ENCODE assay signal across 8 mouse cellular contexts in the genomic region with DNA sequence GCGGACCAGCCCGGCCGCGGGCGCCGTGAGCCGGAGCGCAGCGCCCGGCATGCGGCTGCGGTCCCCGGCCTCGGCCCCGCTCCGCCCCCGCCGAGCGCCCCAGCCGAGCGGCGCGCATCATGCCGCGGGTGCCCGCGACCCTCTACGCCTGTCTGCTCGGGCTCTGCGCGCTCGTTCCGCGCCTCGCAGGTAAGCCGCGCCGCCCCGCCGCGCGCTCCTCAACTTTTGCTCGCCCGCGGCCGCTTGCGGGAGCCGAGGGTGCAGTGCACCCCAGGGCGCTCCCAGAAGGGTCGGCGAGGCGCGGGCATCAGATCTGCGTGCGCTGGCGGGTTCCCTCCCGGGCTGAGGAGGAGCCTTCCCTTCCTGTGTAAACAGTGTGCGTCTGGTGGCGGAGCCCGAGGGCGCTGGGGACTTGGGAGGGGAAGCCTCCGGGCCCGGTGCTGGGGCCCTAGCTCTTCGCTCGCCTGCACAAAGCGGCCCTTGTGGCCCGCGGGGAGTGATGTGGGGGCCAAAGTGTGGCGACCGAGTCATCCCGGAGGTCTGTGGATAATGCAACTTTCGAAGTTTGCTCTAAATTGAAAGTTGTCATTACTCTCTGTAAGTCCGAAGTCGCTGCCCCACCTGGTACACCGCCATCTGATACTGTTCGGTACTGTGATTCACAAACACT. TPM values are rescaled to one million over a fixed set of nuclear protein-coding genes. Genes with fewer than 3 reads are reported as not detected.
A peak's percentile ranks its signal among the peaks of the same experiment; 100 is the strongest.
DNase-seq lines count a peak whose midpoint lies in the region; ATAC-seq and TF ChIP-seq lines count a peak whose summit lies in the region.

No protein-coding gene starts in this region.

- H3K27me3 ChIP-seq in hindbrain, embryonic 14.5 days (ENCODE audit: control insufficient read depth, insufficient read depth, low read length), result peaks cover 55% of the 10 kb centered on the region
- no peaks in the 10 kb centered on the region for H3K27me3 ChIP-seq in limb, embryonic 13.5 days
- peaks cover 21% of the 10 kb centered on the region for H3K27me3 ChIP-seq in midbrain, embryonic 11.5 days (ENCODE audit: control insufficient read depth, insufficient read depth, low read length)

- peak overlapping the region; percentile 99 for H3K4me2 ChIP-seq in hindbrain, embryonic 14.5 days (replicated peaks)
- H3K4me2 ChIP-seq in limb, embryonic 13.5 days (replicated peaks), result peak overlapping the region; percentile 73
- H3K4me2 ChIP-seq in midbrain, embryonic 11.5 days, result peak overlapping the region; percentile 98

- H3K9ac ChIP-seq in hindbrain, embryonic 14.5 days, result peak overlapping the region; percentile 67
- peak overlapping the region; percentile 92 for H3K9ac ChIP-seq in limb, embryonic 13.5 days
- peak overlapping the region; percentile 76 for H3K9ac ChIP-seq in midbrain, embryonic 11.5 days (ENCODE audit: low read length)

- H3K36me3 ChIP-seq in hindbrain, embryonic 14.5 days (replicated peaks; ENCODE audit: control insufficient read depth, insufficient read depth), result no peaks in the 10 kb centered on the region
- H3K36me3 ChIP-seq in limb, embryonic 13.5 days, result no peaks in the 10 kb centered on the region
- H3K36me3 ChIP-seq in midbrain, embryonic 11.5 days (ENCODE audit: control insufficient read depth, insufficient read depth, low read length), result no peaks in the 10 kb centered on the region

- no peaks in the 10 kb centered on the region for H3K9me3 ChIP-seq in hindbrain, embryonic 14.5 days (ENCODE audit: control insufficient read depth, low read length)
- H3K9me3 ChIP-seq in limb, embryonic 13.5 days, result no peaks in the 10 kb centered on the region
- H3K9me3 ChIP-seq in midbrain, embryonic 11.5 days (ENCODE audit: control insufficient read depth, low read length), result no peaks in the 10 kb centered on the region

- peaks cover 21% of the 10 kb centered on the region; the same call in 1 of the 2 replicates for H3K4me1 ChIP-seq in hindbrain, embryonic 14.5 days (replicated peaks; ENCODE audit: control insufficient read depth, insufficient read depth, low read length)
- peaks cover 53% of the 10 kb centered on the region for H3K4me1 ChIP-seq in limb, embryonic 13.5 days
- peaks cover 24% of the 10 kb centered on the region for H3K4me1 ChIP-seq in midbrain, embryonic 11.5 days (ENCODE audit: control insufficient read depth, insufficient read depth, low read length)

- intact Hi-C loops in left cerebral cortex, postnatal 4 days (cut with DNase I), result no loop called here
- intact Hi-C loops in gastrocnemius, adult 2 months (cut with DNase I), result loop anchor here (2.0 kb wide), 2 partner anchors 63 to 281 kb away; no protein-coding TSS in a partner anchor

- peak; percentile 63; the same call in 1 of the 2 replicates for ATAC-seq in hindbrain, embryonic 14.5 days (ENCODE audit: low FRiP score)
- ATAC-seq in limb, embryonic 13.5 days (ENCODE audit: low FRiP score, low read depth), result peak; percentile 73
- ATAC-seq in midbrain, embryonic 11.5 days (ENCODE audit: low FRiP score), result peak; percentile 69

- peak overlapping the region; percentile 96 for H3K27ac ChIP-seq in gastrocnemius, adult 2 months
- peak overlapping the region; percentile 51 for H3K27ac ChIP-seq in hindbrain, embryonic 14.5 days
- H3K27ac ChIP-seq in limb, embryonic 13.5 days, result peak overlapping the region; percentile 85
- no peak overlapping the region for H3K27ac ChIP-seq in midbrain, embryonic 11.5 days (ENCODE audit: low read depth, low read length)

- TF ChIP-seq CTCF in gastrocnemius, adult 2 months (IDR thresholded peaks at IDR 0.05), result no peak

- DNase-seq in left cerebral cortex, postnatal 4 days, result peak; percentile 27
- DNase-seq in left cerebral cortex, adult 8-10 months (ENCODE audit: low spot score in 2 of 2), result no peak
- peak; percentile 60 to 64 for DNase-seq in cerebellum, adult 18-20 months
- DNase-seq in gastrocnemius, adult 2 months, result peak; percentile 76
- DNase-seq in hindbrain, embryonic 14.5 days (ENCODE audit: low spot score), result no peak
- peak; percentile 96 for DNase-seq in midbrain, embryonic 11.5 days (ENCODE audit: low spot score, missing footprints)
- DNase-seq in testis, postnatal 14 days (ENCODE audit: low spot score), result peak; percentile 43

- under 1% methylated on average over 49 of the region's 76 CpGs for WGBS in hindbrain, embryonic 14.5 days
- under 1% methylated on average over 71 of the region's 76 CpGs for WGBS in limb, embryonic 13.5 days
- under 1% methylated on average over 60 of the region's 76 CpGs for WGBS in midbrain, embryonic 11.5 days

- peak overlapping the region; percentile 97 for H3K4me3 ChIP-seq in gastrocnemius, adult 2 months
- peak overlapping the region; percentile 65 for H3K4me3 ChIP-seq in hindbrain, embryonic 14.5 days (replicated peaks; ENCODE audit: low read length)
- H3K4me3 ChIP-seq in limb, embryonic 13.5 days, result peak overlapping the region; percentile 85
- H3K4me3 ChIP-seq in midbrain, embryonic 11.5 days (ENCODE audit: low read depth, low read length), result peak overlapping the region; percentile 72

RNA-seq across cellular contexts. Expression of gene Itgb5, which starts 0.5 kb away (rescaled TPM):
- total RNA-seq in left cerebral cortex, postnatal 4 days (2021), result 10 to 100 TPM; 26.0 to 26.4 TPM
- 10 to 100 TPM; 42.5 to 81.2 (median 53.6) TPM for total RNA-seq in left cerebral cortex, adult 8-10 months (2022)
- 10 to 100 TPM; 73.9 to 88.3 TPM for total RNA-seq in gastrocnemius, adult 2 months (2021)
- 27.1 and 27.2 TPM in 2 replicates for polyA plus RNA-seq in hindbrain, embryonic 14.5 days (2014; fragmentation: Nextera tagmentation; extraction: Ambion mirVana)
- polyA plus RNA-seq in limb, embryonic 13.5 days (2015; fragmentation: Nextera tagmentation; extraction: Ambion mirVana), result 59.6 and 61.0 TPM in 2 replicates
- 22.0 and 23.2 TPM in 2 replicates for polyA plus RNA-seq in midbrain, embryonic 11.5 days (2014; fragmentation: Nextera tagmentation; extraction: Ambion mirVana)

RNA-seq across cellular contexts. Expression of gene Muc13, which starts 36.1 kb away (rescaled TPM):
- total RNA-seq in left cerebral cortex, postnatal 4 days (2021), result not detected
- total RNA-seq in left cerebral cortex, adult 8-10 months (2022), result under 1 TPM in 1 of 4 experiments, not detected in 3; 0.11 TPM
- not detected for total RNA-seq in gastrocnemius, adult 2 months (2021)
- not detected in 2 replicates for polyA plus RNA-seq in hindbrain, embryonic 14.5 days (2014; fragmentation: Nextera tagmentation; extraction: Ambion mirVana)
- polyA plus RNA-seq in limb, embryonic 13.5 days (2015; fragmentation: Nextera tagmentation; extraction: Ambion mirVana), result 0.06 and 0.22 TPM in 2 replicates
- 0.10 TPM in 2 replicates for polyA plus RNA-seq in midbrain, embryonic 11.5 days (2014; fragmentation: Nextera tagmentation; extraction: Ambion mirVana)

Comparison
In these comparisons a context has a peak if more than half of its experiments do, and no peak if none do; other contexts are left out.
1. DNase-seq: peak in left cerebral cortex, postnatal 4 days (single experiment), cerebellum, adult 18-20 months (2 of 2), gastrocnemius, adult 2 months (single experiment), midbrain, embryonic 11.5 days (single experiment) and testis, postnatal 14 days (single experiment); none in left cerebral cortex, adult 8-10 months (0 of 2) and hindbrain, embryonic 14.5 days (single experiment).
2. Peak in every context shown above with its lines, with median percentiles within 50 percentile points of each other: H3K4me3 ChIP-seq, ATAC-seq, H3K4me2 ChIP-seq and H3K9ac ChIP-seq.